Mouse (Mus musculus) T-helper 17 cell (primary cell): ENCODE measurements around the gene Rtn4.
"Not testable (repeated sequence)": the region's sequence is repeated elsewhere in the genome, so short reads cannot be mapped to it uniquely, and the experiment has no call there.

Experiments
- in situ Hi-C, 2 experiments: fragments of 300-600 bp; cut with MboI, MseI; formaldehyde crosslinking; loops; 1 replicate in 1 of 2; 2 replicates in 1 of 2; pipeline ENCODE4 v1.15.1; 2025; ENCODE audit warnings: high pct_unique_total_duplicates in 2 of 2

The Rtn4 gene

DNA sequence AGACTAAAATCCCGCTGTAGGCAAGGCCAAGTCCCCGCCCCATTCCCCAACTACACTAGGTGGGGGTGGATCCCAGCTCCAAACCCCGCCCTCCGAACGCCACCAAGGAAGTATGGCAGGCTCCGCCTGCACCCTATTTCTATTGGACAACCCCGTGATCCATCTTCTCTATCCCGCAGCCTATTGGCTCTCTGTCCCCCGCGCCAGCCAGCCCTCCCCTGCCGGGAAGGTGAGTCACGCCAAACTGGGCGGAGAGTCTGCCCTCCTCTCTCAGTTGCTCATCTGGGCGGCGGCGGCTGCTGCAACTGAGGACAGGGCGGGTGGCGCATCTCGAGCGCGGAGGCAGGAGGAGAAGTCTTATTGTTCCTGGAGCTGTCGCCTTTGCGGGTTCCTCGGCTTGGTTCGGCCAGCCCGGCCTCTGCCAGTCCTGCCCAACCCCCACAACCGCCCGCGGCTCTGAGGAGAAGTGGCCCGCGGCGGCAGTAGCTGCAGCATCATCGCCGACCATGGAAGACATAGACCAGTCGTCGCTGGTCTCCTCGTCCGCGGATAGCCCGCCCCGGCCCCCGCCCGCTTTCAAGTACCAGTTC is at the start of gene Rtn4:
TSS of gene Rtn4 (plus strand) at position 265 of the 590 bp plus-strand sequence.
- in situ Hi-C loops: loop anchor here (5.0 to 10.0 kb wide), 2 partner anchors 145 to 148 kb away; partner anchors contain the start of genes Clhc1 (in 2 of the 2) and Rps27a (in 2 of the 2)

DNA sequence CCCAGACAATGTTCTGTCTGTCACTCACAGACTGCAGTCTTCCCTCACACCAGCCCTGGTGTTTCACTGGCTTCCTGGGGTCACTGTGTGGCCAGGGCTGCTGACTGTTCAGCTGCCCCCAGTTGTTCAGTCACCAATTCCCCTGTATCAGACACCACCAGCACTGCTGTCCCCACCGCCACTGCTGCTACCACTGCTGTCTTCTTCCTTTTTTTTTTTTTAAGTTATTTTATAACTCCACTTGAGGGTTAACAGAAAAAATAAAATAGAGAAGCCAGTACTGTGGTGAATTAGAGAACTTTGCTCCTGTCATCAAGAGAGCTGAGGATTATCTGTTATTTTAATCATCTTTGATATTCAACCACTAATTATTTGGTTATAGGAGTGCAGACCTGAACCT is 48.3 kb upstream of the Rtn4 start:
- in situ Hi-C loops: no loop called here

DNA sequence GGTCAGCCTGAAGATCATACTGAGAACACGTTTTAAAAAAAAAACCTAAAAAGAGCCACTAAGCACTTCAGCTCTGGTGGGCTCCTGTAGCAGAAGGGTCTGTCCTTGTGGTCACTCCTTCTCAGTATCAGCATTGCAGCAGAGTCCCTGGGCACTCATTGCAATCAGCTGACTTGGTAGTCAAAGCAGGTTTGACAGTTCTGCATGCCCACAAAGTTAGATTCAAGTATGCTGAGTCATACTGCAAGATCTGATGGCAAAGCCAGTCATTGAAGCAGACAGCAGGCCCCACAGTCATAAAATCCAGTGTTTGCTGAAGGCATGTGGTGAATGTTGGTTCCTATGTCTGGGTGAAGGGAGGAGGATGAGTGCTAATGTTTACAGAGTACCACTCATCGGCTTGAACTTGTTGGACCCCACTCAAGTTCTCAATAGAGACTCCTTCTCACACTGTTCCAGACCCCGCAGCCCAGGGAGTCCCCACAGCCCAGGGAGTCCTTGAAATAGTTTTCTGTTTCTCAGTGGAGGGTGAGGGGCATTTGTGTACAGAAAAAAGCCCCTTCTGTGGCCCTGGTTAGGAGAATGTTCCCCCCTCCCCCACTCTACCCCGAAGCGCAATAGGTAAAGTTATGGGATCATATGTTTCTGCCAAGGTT is 47.2 kb upstream of the Rtn4 start:
- in situ Hi-C loops: no loop called here

DNA sequence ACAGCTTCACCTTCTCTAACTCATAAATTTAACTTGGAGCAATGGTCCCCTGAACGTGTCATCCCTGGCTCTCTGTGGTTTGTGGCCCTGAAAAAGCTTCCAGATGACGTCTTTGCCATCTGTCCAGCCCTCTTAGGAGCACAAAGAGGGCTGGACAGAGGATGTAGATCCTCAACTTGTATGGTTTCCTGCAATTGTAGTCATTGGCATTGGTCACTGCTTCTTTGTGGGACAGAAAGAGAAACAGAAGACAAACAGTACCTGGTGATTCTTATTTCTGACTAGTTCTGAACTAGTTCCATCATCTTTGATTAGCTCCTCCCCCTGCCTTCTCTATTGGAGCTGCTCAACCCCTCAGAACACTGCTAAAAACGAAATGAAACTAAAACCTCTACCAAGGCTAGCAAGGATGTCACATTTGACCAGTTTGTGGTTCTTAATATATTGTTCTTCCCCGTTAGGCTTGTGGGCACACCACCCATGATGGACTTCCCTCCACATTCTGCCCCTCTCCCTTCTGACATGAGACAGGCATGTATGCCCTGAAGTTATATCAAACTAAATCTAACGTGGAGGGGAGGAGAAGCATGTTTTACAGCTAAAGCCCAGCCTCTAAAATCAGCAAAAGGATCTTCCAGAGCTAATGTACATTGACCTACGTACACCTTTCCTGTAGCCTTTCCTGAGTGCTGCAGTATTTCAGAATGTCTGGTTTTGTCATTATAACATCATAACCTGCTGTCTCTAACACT is 45.0 kb upstream of the Rtn4 start:
- in situ Hi-C loops: no loop called here

DNA sequence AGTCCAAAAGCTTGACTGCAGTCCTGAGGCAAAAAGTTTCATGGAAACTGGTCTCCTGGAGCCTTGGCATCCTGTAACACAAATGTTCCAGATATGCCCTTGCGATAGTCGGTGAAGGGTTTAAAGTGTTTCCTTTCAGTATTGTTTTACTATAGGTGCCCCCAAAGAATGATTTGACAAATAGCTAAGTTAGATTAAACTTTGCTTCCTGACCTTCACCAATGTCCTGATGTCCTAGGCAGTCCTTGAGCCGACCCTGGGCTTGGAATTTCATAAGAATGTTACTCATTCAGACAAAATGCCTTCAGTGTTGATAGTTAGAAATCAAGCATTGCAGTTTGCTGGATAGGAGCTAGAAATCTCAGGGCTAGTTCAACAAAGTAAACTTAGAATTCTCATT is 37.4 kb upstream of the Rtn4 start:
- in situ Hi-C loops: not testable (repeated sequence)

DNA sequence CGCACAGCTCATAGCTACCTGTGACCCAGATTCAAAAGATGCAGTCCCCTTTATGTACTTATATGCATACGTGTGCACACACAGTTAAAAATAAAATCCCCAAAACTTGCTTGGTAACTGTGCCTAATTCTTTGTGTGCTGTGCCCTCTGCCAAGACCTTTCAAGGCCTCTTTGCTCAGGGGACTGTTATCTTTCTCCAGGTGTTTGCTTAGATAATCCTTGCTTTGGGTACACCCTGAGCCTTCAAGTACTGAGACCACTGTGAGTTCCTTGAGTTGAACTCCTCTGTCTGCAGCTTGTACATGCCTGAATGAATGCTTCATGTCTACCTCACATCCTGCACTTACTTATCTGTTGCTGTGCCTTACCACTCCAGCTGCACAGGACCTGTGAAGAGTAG is 32.0 kb upstream of the Rtn4 start:
- in situ Hi-C loops: no loop called here

DNA sequence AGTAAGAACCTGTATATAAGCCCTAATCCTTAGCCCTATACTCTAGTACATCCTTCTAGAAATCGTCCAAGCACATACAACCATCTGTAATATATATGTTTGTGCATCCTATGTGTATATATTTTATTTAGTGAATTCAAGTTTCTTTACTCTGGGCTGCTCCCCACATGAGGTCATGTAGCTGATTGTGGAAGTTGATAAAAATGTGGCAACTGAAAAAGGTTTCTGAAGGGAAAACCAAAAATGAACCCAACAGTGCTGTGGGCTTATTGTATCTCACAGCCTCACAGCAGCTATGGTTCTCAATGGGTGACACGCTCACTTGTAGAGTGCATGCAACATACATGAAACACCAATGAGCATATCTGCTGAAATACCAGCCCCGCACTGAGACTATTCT is 25.1 kb upstream of the Rtn4 start:
- in situ Hi-C loops: no loop called here

DNA sequence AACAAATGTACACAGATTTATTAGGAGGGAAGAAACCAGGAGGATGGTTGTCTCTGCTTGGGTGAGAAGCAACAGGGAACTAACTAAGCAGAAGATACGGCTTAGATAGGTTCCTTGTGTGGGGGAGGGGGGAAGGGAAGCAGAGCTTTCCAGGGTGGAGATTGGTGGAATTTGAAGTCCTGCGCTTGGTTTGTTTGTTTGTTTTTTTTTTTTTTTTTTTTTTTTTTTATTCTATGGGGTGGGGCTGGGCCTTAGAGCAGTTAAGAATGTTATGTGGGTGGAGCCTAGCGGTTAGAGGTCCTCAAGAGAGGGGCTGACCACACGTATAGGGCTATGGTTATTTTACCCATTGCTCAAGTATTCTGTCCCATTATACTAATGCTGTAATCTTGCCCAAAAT is 23.0 kb upstream of the Rtn4 start:
- in situ Hi-C loops: no loop called here

DNA sequence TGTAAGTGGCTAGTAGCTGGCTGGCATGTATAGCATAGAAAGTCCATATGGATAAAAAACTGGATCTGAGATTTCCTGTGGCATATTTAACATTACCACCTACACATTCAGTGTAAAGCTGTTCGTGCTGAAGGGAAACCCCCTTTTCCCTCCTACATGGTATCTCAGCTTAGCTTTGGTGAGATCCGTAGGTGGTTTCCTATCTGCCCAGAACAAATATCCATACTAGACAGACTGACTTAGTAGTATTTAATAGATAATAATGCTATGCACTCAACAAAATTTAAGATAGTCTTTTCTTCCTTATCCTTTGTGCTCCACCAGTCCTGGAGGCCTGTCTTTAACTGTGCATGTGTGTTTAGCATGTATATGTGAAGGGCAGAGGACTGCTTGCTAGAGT is 19.4 kb upstream of the Rtn4 start:
- in situ Hi-C loops: no loop called here

DNA sequence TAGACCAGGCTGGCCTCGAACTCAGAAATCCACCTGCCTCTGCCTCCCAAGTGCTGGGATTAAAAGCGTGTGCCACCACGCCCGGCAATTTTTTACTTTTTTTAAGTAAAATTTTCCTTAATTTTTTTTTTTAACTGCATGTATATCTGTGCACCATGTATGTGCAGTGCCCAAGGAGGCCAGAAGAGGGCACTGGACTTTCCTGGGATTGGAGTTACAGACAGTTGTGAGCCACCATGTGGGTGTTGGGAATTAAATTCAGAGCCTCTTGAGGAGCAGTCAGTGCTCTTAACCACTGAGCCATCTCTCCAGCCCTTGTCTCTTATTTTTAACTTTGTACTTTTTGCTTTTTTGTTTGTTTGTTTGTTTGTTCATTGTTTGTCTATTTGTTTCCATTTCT is 16.0 kb upstream of the Rtn4 start:
- in situ Hi-C loops: no loop called here

DNA sequence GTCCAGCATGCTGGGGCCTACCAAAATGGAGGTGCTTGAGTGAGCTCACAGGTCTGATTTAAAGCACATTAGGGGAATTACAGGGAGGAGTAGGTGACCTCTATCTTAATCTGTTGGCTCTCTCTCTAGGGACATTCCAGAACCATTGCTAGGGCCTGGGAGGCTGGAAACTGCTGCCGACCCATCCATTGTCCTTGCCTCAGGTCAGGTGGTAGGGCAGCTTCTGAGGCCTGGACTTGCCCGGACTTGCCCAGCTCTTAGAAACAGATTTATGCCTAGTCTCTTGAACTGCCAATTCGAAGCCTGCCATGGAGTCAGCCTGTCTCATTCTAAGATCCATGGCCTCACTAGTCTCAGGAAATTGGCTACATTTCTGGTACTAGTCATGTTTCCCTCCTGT is 12.8 kb upstream of the Rtn4 start:
- in situ Hi-C loops: no loop called here

DNA sequence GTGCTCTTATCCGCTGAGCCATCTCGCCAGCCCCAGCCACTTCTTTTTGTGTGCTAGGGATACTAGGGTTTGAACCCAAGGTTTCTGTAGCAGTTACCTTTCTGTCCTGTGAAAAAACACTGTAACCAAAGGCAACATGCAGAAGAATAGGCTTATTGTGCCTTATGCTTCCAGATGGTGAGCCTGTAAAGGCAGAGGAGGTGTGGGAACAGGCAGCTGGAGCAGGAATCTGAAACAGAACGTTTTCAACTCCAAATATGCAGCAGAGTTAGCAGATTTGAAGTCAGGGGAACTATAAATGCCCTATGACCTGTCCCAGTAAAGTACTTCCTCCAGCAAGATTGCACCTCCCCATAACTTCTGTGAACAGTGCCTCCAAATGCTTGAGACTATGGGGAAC is 12.0 kb upstream of the Rtn4 start:
- in situ Hi-C loops: no loop called here

DNA sequence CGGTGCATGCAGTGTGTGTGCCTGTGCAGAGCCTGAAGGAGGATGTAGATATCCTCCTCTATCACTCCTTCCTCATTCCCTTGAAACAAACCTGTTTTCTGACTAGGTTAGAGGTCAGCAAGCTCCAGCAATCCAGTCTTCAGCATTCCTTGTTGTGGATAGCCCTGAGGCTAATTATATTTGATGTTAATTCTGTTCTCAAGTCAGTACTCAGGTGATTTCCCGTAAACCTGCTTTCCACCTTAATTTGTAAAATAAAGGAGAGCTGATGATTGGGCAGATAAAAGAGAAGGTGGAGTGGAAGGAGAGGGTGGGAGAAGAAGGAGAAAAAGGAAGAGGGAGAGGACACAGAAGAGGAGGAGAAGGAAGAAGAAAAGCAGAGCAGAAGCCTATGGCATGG is 8.5 kb upstream of the Rtn4 start:
- in situ Hi-C loops: no loop called here

DNA sequence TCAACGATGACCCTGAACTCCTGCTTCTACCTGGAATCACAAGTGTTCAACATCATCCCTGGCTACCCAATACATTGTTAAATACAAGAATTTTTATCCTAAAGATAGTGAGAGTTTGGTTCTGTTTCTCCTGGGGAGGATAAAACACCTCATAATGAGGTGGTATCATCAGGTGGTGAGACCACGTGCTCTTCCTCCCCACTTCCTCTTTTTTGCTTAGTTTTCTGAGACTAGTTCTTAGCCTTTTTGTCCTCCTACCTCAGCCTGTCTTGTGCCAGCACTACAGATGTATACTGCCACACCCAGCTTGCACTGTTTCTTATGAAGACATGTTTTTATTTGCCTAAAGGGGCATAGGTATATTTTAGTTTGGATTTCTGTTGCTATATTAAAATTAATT is 6.6 kb upstream of the Rtn4 start:
- in situ Hi-C loops: no loop called here

DNA sequence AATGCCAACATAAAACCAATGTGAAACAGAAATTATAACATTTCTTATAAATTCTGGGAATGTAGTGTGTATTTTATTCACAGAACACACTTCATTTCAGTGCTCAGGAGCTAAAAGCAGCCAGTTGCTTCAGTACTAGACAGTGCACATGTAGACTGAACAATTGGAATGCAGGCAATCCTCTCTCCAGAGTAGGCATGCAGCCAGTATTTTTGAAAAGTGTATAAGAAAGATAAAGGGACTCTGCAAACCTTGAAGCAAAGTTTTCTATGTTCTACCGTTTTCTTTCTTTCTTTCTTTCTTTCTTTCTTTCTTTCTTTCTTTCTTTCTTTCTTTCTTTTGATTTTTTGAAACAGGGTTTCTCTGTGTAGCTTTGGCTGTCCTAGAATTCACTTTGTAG is 1.2 kb upstream of the Rtn4 start:
- in situ Hi-C loops: loop anchor here (5.0 to 10.0 kb wide), 2 partner anchors 144 to 147 kb away; partner anchors contain the start of genes Clhc1 (in 2 of the 2) and Rps27a (in 2 of the 2)

DNA sequence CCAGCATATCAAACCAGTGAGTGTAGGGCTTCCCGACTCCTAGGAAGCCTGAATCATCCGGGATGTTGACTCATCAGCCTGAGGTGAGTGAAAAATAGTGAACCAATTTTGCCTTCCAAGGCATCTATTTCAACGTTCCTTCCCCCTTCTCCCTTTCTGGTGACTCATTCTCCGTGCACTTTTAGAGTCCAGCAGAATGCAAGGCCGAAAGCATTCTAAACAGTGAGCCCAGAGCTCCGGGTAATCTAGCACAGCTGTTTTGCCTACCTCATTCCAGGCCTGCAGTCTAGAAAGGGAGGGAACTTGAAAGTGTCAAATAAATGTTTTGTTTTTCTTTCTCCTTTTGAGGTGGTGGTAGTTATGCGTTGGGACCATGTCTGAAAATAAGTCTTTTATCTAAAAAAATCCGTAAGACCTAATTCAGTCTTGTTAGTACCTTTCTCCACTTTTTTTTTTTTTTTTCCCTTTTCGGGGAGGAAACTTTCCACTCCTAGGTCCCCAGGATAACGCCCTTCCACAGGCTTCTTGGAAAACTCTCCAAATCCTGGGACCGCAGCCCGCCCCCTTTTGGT is 550 bp upstream of the Rtn4 start:
- in situ Hi-C loops: loop anchor here (5.0 to 10.0 kb wide), 2 partner anchors 145 to 147 kb away; partner anchors contain the start of genes Clhc1 (in 2 of the 2) and Rps27a (in 2 of the 2)

DNA sequence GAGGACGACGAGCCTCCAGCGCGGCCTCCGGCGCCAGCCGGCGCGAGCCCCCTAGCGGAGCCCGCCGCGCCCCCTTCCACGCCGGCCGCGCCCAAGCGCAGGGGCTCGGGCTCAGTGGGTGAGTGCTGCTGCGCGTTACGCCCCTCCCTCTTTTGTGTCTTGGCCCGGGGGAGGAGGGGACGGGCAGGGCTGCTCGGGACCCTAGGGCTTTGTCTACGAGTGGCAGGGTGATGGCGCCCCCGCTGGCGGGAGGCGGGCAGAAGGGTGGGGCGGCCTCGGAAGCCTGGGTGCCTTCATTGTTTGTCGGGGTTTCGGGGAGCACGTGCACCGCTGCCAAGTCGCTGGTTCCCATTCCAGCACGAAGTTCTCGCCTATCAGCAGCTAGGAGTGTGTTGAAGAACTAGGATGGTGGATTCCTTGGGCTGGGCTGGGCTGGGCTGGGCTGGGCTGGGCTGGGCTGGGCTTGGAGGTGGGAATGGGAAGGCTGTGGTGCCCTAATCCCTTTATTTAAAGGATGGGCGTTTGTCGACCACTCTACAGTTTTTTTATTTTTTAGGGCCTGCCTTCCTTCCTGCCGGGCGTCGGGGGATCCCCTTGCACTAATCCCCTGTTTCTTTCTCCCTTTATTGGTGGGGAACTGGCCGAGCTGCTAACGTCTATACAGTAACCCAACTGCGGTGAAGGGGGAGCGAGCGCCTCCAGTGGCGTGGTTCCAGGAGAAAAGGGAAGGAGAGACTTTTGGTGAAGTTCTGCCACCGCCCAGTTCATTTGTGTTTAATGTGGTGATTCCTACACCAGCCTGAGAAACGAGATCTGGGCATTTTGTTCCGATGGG is 1.0 kb downstream of the Rtn4 start:
- in situ Hi-C loops: loop anchor here (5.0 to 10.0 kb wide), 2 partner anchors 146 to 149 kb away; partner anchors contain the start of genes Clhc1 (in 2 of the 2) and Rps27a (in 2 of the 2)

DNA sequence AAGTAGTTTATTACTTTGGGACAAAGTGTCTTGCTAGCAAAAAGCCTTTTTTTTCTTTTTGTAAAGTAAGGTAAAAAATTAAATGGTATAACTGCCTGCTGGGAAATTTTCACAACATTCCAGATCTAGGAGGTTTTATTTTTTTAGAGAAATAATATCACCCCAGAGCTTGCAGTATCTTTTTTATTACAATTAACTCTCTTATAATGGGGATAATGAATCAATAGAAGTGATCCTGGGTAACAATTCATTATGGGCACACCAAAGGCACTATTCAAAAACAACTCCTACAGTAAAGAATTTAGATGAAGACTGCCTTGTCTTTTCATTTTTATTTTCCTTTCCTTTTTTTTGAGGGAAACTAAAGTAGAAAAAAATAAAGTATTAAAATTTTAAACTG is 2.0 kb downstream of the Rtn4 start:
- in situ Hi-C loops: loop anchor here (5.0 to 10.0 kb wide), 2 partner anchors 147 to 150 kb away; partner anchors contain the start of genes Clhc1 (in 2 of the 2) and Rps27a (in 2 of the 2)

DNA sequence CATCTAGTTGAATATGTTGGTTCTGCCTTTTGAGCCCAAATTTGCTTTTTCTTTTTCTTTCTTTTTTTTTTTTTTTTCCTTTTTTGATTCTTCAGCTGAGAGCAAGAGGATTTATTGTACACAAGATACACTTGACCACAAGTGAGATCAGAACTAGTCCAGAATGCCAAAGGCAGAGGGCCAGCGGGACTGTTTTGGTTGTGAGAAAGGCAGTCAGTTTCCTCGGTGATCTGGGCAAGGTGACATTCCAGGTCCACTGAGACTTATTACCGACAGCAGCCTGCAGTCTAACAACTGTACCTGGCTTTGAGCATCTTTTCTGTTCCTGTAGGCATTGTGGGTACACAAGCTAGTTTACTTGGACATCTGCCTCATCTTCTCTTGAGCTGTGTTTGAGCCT is 10.0 kb downstream of the Rtn4 start:
- in situ Hi-C loops: loop anchor here in 1 of 2 experiments (25.0 kb wide), 1 partner anchor 565 kb away; the partner anchor contains the start of gene Pnpt1

DNA sequence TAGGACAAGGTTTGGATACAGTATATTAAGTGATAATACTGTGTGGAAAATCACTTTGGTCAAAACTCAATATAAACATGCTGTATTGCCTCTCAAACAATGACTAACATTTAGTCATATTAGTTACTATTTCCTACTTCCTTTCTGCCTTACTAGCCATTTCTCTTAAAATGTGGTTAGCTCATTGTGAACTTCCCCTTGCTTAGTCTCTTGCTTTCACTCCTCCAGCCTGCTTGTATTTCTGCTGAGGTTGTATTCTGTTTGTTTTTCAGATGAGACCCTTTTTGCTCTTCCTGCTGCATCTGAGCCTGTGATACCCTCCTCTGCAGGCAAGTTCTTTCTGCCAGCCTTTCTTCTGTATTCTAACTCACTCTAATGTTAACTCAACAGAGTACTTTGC is 12.5 kb downstream of the Rtn4 start:
- in situ Hi-C loops: loop anchor here in 1 of 2 experiments (25.0 kb wide), 1 partner anchor 568 kb away; the partner anchor contains the start of gene Pnpt1

DNA sequence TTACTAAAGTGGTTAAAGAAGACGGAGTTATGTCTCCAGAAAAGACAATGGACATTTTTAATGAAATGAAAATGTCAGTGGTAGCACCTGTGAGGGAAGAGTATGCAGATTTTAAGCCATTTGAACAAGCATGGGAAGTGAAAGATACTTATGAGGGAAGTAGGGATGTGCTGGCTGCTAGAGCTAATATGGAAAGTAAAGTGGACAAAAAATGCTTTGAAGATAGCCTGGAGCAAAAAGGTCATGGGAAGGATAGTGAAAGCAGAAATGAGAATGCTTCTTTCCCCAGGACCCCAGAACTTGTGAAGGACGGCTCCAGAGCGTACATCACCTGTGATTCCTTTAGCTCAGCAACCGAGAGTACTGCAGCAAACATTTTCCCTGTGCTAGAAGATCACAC is 14.1 kb downstream of the Rtn4 start:
- in situ Hi-C loops: loop anchor here in 1 of 2 experiments (25.0 kb wide), 1 partner anchor 570 kb away; the partner anchor contains the start of gene Pnpt1
